Mouse (Mus musculus) A20 (cell line): ENCODE results near the gene Gm28961.
"Not testable (repeated sequence)": the region's sequence is repeated elsewhere in the genome, so short reads cannot be mapped to it uniquely, and the experiment has no call there.

ENCODE experiments used
- DNase-seq: peaks from one replicate; pipeline ENCODE4 v3.0.0-alpha.2; 2011; ENCODE audit warnings: low read depth, low spot score

Gene Gm28961

GRCm38 (mm10) chrY:57705397-57705796 lies at the start of gene Gm28961:
TSS of gene Gm28961 (plus strand) at chrY:57705697.
- DNase-seq, result not testable (repeated sequence)
